Mouse (Mus musculus): ENCODE measurements around the gene Zfyve21.

The Zfyve21 gene

DNA sequence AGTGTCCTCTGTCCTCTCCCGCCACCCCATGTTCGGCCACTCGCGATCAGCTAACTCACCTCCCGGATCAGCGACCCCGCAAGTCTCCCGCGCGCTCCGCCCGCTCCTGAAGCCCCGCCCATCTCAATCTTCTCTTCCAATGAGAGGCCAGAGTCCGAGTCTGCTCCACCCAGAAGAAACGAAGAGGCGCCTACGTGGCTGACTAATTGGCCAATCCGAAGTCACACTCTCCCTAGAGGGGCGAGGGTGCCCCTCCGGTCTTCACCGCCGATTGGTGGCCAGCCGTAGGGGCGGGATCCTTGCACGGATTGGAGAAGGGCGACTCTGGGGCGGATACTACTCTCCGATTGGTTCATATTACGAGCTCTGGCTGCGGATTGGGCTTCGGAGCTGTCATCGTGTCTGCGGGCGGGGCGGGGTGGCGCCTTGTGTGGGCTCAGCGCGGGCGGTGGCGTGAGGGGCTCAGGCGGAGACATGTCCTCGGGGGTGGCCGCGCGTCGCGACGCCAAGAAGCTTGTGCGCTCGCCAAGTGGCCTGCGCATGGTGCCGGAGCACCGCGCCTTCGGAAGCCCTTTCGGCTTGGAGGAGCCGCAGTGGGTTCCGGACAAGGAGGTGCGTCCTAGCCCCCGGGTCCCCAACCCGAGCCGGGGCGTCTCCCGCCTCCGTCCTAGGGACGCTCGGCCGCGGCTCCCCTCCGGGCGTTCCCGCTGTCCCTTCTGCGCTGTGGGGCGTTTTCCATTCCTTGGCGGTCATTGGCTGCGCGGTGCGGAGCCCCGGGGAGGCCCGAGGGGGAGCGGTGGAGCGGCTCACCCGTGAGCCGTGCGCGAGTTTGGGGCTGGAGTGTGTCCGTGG, at the start of gene Zfyve21, which contains the start of gene Xrcc3:
Gene Zfyve21, plus strand, starts transcription at position 405 of the 852 bp plus-strand sequence.
Gene Xrcc3, minus strand, starts transcription at position 108 of the 852 bp plus-strand sequence.
- DNase-seq (ENCODE audit: low spot score), result peak; percentile 90

DNA sequence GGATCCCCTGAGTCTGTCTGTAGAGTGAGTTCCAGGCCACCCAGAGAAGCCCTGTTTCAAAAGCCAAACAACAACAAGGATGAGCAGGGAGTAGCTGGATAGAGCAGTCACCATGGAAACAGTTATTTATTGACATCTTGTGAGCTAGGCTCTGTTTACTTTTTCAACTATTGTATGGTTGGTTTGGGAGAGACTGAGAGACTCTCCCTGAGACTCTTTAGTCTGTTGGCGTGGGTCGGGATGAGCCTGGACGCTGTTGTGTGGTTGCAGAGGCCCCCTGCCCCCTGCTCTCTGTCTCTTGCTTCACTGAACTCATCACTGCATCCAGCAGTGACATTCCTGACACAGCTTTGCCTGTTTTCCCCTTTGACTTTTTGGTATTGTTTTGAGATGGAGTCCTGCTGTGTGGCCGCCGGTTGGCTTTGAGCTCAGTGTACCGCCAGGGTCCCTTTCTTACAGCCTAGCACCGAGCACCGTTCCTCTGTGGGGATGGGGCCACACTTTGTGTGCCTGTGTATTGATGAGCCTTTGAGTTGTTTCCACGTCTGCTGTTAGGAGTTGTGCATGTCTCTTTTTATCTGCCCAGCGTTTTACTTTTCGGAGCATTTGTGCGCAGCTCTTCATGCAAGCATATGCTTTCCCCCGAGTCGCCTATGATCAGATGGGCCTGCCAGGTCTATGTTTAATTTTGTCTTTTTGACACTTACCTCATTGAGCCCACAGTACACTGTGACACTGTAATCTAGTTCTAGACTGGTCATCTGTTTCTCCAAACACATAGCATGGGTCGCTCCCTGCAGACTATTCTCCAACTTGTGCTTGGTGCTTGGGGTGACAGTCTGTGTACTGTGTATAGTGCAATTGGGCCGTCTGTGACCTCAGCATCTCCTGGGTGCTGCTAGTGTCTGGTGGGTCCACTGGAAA, 47.4 kb upstream of the Zfyve21 start:
- no peak for DNase-seq (ENCODE audit: low spot score)

DNA sequence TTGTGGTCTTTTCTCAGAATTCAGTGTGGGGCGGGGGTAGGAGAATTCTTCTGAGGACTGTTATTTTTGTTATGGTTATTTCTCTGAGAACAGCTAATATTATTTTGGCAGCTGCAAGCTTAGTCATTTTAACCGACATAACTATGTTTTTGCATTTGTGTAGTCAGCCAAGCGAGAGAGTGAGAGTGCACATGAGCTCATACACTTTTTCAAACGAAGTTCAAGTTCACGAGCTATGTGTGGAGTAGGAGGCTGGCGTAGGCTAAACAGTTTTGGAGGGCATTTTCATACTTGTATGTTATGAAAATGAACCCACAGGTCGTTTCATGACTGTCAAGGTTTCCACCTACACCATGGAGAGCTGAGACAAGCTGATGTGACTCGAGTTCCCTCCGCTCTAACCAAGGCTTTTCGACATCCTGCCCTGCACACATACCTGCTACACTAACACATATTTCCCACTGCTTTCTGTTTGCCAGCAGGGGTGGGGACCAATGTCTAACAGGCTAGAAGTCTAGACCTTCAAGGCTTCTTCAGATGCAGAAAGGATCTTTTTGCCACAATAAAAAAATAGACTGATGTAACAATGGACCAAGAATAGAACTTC, 45.5 kb upstream of the Zfyve21 start:
- DNase-seq (ENCODE audit: low spot score), result no peak

DNA sequence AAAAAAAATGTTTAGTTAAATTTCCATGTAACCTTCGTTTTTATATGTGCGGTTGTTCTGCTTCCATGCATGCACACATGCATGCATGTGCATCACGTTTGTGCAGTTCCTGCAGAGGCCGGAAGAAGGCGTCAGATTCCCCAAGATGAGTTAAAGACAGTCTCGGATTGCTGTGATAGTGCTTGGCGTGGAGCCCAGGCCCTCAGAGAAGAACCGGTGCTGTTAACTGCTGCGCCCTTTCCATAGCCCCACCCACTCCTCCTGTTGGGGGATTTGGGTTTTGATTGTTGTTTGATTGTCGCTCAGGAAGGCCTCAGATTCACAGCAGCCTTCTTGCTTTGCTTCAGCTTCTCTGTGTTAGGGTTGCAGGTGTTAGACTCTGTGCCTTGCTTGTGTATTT, 44.7 kb upstream of the Zfyve21 start:
- DNase-seq (ENCODE audit: low spot score), result no peak

DNA sequence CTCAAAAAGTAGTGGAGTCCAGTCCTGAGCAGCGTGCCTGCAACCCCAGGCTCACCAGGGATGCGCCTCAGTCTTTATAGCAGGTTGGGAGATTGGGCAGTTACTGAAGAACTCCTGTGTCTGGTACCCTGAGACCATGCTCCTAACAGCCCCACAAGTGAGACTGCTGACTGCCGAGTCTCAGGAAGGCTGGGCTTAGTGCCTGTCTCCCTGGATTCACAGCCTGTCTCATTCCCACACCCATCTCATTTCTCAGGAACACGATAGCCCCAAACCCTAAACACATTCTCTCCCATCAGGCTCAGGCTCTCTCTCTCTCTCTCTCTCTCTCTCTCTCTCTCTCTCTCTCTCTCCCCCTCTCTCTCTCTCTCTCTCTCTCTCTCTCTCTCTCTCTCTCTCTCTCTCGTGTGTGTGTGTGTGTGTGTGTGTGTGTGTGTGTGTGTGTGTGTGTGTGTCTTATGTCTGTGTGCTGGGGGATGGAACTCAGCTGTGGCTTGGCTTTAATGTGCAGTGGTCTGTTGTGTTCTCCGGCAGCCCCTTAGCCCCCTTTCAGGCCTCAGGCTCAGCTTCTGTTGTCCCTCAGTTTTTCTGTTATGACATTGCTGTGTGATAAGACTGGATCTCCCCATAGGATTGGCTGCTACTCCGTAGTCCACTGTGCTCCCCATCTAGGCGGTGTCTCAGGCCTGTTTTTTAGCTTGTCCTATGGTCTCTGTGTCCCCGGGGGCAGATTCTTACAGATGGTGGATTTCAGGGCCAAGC, 44.0 kb upstream of the Zfyve21 start:
- no peak for DNase-seq (ENCODE audit: low spot score)

DNA sequence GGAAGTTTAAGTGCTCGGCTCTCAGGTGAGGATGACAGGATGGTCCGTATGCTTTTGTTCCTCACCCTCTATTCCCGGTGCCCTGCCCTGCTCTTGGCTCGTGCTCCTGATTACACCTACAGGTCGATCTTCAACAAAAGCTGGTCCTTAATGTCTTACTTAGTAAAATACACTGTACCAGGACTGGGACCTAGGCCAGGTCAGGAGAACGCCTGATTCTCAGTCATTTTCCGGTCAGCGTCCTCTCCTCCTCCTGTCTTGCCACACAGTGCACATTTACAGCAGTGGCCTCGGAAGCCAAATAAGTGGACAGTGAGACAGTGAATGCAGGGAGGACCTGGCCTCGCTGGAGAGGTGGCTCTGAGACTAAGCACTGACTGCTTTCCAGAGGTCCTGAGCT, 43.3 kb upstream of the Zfyve21 start:
- no peak for DNase-seq (ENCODE audit: low spot score)

DNA sequence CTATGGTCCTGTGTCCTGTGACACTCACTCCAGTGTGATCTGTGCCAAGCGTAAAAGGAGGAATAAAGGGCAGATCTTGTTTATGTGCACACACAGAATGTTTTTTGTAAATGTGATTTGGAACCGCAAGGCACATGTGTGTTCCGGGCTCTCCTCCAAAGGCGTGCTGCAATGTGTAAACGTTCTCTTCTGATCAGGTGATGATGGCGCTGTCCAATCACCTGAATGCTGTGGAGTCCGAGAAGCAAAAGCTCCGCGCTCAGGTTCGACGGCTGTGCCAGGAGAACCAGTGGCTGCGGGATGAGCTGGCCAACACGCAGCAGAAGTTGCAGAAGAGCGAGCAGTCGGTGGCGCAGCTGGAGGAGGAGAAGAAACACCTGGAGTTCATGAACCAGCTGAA, 39.8 kb upstream of the Zfyve21 start:
- no peak for DNase-seq (ENCODE audit: low spot score)

DNA sequence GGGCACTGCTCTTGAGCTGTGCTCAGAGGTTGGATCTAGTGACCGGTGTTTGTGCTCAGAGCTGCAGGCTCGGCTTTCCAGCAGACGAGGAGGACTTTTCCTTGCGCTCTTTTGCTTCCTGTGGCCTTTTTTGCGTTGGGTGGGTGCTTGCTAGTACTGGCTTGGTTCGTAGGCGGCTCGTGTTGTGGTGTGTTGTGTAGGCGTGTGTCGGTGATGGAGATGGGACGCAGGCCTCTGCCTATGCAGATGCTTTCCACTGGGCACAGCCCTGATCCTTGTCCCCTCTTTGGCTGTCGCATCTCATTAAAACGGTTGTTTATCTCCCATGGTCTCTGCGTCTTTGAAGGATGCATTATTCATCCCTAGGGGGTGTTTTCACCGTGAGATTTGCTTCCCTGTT, 39.1 kb upstream of the Zfyve21 start:
- DNase-seq (ENCODE audit: low spot score), result no peak

DNA sequence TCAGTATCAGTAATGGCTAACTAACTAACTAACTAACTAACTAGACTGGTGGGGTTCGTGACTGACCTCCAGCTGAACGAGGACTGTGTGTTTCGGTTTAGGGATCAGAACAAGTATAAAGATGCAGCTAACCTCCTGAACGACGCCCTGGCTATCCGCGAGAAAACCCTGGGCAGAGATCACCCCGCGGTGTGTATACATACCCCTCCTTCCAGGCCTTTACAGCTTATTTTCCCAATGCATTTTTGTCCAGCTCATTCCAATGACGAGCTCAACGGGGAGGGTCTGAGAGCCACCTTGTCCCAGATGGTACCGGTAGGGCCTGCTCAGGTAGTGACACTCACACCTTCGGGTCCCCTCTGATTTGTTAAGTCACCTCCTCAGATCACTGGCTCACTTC, 36.1 kb upstream of the Zfyve21 start:
- DNase-seq (ENCODE audit: low spot score), result no peak

DNA sequence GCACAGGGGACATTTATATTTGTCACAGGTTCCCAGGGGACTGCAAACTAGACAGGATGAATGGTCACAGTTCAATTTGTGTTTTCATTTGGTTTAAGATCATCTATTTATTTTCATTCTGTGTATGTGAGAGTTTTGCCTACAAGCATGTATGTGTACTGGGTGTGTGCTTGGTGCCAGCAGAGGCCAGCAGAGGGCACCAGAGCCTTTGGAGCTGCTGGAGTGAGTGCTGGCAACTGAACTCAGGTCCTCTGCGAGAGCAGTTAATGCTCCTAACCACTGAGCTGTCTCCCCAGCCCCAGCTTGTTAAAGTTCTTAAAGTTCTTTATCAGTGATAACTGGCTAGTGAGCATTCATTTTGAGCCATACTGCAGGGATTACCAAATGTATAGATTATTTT, 34.4 kb upstream of the Zfyve21 start:
- DNase-seq (ENCODE audit: low spot score), result no peak

DNA sequence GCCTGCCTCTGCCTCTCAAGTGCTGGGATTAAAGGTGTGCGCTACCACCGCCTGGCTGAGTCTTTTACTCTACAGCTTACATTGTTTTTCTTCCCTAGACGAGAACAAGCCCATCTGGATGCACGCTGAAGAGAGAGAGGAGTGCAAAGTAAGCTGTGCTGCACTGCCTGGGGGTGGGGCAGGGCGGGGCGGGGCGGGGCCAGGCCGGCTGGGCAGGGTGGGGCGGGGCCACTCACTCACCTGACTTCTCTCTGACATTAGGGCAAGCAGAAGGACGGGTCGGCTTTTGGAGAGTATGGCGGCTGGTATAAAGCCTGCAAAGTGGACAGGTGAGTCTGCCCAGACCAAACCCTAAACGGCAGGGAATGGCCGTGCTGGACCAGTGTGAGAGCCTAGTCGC, 28.8 kb upstream of the Zfyve21 start:
- DNase-seq (ENCODE audit: low spot score), result no peak

DNA sequence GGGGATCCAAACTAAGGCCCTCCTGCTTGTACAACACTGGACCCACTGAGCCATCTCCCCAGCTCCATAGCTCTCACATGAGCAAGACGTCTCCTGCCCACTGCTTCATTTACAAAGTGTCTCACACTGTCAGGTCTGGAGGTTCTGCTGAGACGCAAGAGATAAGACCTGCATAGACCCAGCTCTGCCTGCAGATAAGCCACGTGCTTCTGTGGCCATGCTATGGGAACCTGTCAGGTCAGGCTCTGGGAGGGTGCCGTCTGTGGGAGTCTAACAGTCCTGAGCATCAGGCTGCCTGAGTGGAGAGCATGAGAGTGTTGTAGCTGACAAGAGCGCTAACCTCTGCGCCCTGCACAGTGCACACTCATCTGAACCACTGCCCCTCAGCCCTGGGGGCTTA, 27.0 kb upstream of the Zfyve21 start:
- DNase-seq (ENCODE audit: low spot score), result no peak

DNA sequence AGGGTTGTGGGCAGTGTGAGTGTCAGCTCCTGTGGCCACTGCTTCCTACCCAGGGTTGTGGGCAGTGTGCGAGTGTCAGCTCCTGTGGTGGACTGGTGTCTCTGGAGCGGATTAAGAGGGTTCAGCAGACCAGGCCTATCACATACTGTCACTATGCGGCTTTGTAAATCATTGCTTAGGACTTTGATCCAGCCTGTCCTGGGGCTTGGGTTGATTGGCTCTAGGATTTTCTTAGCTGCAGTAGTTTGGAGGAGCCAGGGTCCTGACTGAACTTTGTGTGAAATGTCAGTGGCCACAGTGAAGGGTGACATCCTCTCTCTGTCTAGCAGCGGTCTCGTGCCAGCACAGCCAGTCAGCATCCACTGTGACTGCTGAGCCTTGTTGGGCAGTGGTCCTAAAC, 23.9 kb upstream of the Zfyve21 start:
- DNase-seq (ENCODE audit: low spot score), result no peak

DNA sequence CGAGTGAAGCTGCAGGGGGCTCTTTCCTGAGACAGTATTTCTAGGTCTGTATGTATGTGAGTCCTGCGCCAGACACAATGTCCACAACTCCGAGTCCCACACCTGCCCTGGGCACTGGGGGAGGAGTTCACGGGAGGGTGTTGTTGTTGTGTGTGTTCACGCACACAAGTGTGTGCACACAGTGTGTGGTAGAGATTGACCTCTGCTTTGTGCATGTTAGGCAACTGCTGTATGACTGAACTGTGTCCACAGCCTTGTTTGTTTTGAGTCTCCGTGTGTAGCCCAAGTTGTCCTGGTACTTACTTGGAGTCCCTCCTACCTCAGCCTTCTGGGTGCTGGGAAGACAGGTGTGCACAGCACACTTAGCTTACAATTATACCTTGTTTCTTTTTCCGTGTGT, 23.3 kb upstream of the Zfyve21 start:
- DNase-seq (ENCODE audit: low spot score), result no peak

DNA sequence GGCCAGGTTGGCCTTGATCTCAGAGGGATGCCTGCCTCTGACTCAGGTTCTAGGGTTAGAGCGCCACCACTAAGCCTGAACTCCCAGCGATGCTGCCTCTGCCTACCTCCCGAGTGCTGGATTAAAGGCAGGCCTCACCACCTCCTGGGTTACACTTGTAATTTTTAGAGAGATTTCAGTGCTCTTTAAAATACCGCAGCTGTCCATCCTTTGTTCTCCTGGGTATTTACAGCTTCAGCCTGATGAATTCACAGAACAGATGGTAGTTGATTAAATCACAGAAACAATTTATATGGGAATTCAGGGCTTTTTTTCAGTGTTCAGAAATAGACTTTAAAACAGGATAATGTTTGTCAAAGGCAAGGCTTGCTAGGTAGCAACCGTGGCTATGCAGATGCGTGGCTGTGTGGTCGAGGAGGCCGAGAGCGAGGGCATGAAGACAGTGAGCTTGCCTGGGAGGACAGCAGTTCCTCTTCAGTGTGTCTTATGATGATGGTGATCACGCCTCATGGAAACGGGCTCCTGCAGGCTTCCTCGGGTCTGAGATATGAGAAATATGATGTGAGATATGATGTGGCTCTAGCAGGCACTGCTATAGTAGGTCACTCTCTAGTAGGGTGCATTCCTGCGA, 22.4 kb upstream of the Zfyve21 start:
- DNase-seq (ENCODE audit: low spot score), result no peak

DNA sequence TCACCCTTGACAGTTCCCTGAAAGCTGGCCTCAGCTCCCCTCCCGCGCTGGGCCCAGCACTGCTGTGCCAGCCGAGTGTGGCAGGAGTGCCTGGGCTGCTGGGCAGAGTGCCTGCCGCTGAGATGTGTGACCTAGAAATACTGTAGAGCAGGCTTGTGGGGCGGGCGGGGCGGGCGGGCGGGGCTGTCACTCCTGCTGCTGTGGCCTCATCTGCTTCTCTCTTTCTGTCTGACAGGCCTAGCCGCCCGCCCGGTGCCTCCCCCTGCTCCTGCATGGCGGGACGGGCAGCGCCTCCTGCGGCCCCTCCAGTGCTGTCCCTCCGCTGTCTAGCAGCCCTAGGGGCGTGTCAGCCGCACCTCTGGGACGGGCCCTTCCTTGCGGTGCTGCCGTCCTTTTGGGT, 19.9 kb upstream of the Zfyve21 start:
- DNase-seq (ENCODE audit: low spot score), result no peak

DNA sequence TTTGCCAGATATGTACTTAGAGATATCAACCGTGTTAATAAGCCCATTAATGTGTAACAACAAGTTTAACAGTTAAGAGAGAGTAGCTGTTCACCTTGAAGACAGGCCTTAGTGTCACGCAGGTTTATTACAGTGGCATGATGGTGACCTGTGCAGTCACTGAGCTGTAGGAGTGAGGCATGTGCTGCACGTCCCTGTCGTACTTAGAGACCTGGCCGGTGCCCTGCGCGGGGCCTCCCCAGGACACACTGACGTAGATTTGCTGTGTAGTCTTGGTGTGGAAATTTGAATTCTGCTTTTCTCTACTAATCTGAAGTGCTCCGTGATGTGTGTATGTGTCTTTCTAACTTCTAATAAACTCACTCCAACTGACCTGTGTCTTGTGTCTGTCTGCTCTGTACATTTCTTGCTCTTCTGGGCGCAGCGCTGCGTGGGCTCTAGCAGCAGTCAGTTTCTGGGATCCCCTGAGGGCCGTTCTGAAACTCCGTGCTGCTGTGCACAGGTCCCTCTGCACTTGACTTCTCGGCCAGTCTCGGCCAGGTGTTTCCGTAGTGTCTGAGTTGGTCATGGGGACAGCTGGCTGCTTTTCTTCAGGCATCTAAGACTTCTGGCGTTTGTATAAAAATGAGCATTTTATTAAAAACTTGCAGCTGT, 19.3 kb upstream of the Zfyve21 start:
- no peak for DNase-seq (ENCODE audit: low spot score)

DNA sequence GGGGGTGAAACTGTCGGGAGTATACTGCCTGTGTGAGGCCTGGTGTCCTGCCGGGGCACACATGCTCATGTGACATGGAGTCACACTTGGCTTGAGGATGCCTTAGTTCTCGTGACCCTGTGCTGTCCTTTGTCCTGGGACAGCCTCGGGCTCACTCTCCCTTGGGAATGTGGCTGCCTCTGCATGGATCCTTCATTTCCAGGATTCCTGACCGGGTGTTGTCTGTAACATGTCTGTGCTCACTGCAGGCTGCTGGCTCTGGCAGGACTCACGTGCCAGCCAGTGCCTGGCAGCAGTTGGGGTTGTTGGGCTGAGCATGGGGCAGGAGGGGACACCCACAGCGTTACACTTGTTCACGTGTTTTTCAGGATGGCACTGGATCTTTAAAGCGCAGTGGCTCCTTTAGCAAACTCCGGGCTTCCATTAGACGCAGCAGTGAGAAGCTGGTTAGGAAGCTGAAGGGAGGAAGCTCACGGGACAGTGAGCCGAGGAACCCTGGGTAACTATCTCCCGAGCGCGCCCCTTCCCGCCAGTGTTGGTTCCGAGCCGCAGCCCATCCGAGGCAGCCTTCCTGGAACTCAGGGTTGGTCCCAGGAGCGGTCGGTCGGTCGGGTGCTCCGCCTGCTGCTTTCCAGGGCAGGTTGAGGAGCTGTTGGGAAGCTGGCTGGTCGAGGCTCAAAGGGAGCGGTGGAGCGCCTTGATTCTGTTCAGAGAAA, 18.6 kb upstream of the Zfyve21 start:
- DNase-seq (ENCODE audit: low spot score), result no peak

DNA sequence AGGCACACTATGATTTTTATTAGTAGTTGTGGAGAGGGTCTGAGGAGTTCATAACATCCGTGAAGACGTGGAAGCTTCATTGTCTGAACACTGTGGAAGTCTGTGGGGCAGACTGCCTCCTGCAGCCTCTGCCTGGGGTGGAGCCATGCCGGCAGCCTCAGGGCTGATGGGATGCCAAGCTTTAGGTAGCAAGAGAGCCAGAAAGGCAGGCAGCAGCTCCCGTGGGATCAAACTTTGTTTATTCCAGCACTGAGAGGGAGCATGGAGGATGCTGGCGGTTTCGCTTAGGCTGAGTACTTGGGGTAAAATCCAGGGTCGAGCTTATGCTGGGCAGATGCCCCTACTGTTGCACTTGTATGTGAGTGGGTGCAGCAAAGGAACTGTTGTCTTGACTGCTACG, 16.7 kb upstream of the Zfyve21 start:
- DNase-seq (ENCODE audit: low spot score), result no peak

DNA sequence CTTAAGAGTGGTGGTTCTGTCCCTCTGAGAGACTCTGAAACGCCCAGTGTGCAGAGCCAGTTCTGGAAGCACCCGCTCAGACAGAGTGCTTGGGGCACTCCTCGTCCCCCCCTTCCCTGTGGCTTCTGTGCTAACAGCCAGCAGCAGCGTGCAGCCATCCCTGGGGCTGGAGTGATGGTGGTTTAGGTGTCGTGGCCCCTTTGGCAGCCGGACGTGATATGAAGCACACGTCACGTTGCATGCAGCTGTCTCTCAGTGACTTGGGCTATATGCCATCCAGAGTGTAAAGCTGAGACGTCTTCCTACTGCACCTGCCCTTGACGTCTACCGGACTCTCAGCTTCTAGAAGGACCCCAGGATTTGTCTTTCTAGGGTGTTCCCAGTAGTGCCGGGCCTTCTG, 15.5 kb upstream of the Zfyve21 start:
- no peak for DNase-seq (ENCODE audit: low spot score)
